Mouse (Mus musculus) liver, adult (tissue): ENCODE data around the gene Rnase2b.

ENCODE experiments used
- GATA4 ChIP-seq: IDR thresholded peaks from 2 replicates; pipeline ENCODE4 v1.6.1; 2014; ENCODE audit warnings: mild to moderate bottlenecking, low read length; ENCODE audit not compliant: insufficient replicate concordance

The Rnase2b gene

GRCm38 (mm10) chr14:51200054-51200453, 38.0 kb downstream of the Rnase2b start:
- TF ChIP-seq GATA4, result no peak

- TF ChIP-seq GATA4, result no peak
These were observed 38.4 kb downstream of the Rnase2b start for GRCm38 (mm10) chr14:51200466-51200865.

- TF ChIP-seq GATA4, result no peak
These were observed 41.1 kb downstream of the Rnase2b start, which contains the start of gene Ear14 for GRCm38 (mm10) chr14:51203115-51203514. Gene Ear14 (plus strand): TSS chr14:51203391.
